Mouse (Mus musculus) cerebral cortex, adult 2 months (tissue): ENCODE results near the gene Rpl5.

Source experiments
- WGBS: fragments of 180-500 bp; shearing (Covaris S2); methylation state at CpG from one replicate; pipeline ENCODE4 v1.1.7; 2018; 5-methylcytosine and 5-hydroxymethylcytosine counted together

Gene Rpl5

GRCm38 (mm10) chr5:107900206-107901013 is at the start of gene Rpl5:
Rpl5 (plus strand) TSS chr5:107900502.
- 3% methylated on average over 66 of the region's 66 CpGs for WGBS

GRCm38 (mm10) chr5:107853807-107854206 is 46.5 kb upstream of the Rpl5 start:
- WGBS: 33% methylated on average over 6 of the region's 6 CpGs

DNA sequence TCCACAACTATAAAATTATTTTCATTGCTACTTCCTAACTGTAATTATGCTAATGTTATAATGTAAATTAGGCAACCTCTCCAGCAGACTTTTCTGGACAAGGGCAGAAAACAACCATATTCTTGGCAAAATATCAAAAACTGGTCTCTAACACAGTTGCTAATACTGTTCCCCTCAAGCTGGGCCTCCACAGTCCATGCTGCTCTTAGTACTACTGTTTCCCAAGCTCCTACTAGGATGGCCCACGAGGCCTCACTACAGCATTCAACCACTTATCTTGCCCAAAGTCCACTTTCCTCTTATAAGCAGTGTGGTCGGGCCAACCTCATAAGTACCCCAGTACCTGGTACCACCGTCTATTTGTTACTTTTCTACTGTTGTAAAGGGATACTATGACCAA is 45.7 kb upstream of the Rpl5 start:
- WGBS: 81% methylated on average over 3 of the region's 3 CpGs

GRCm38 (mm10) chr5:107855546-107855945 is 44.8 kb upstream of the Rpl5 start:
- WGBS: 84% methylated on average over 2 of the region's 2 CpGs

GRCm38 (mm10) chr5:107858963-107859362 is 41.3 kb upstream of the Rpl5 start:
- WGBS: 60% methylated on average over 2 of the region's 2 CpGs

GRCm38 (mm10) chr5:107863971-107864370 is 36.3 kb upstream of the Rpl5 start:
- 83% methylated on average over 3 of the region's 3 CpGs for whole genome bisulfite sequencing

GRCm38 (mm10) chr5:107866127-107867126 is 33.9 kb upstream of the Rpl5 start:
- WGBS: 62% methylated on average over 2 of the region's 2 CpGs

- WGBS: under 1% methylated on average over 76 of the region's 82 CpGs
Observed at GRCm38 (mm10) chr5:107867970-107868904, 32.1 kb upstream of the Rpl5 start.

DNA sequence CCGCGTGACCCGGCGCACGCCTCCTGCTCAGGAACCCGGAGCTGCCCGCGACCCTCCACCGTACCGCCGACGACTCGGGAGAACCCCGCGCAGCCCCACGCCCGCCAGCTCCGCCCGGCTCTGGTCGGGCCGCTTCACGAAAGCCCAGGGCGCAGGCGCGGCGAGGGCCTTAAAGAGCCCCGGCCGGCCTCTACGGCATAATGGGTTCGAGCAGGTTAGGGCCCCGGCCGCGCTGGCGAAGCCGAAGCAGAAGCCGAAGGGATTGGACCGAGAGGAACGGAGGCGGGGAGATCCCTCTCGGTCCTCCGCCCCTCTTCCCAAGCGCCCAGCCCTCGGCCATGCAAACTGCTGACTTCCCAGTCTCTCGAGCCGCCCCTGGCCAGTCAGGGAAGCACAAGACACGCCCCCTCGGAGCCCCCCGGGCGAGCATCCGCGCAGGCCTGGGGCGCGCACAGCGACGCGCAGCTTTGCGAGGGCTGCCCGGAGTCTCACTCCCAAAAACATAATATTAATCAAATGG is 31.3 kb upstream of the Rpl5 start:
- under 1% methylated on average over 58 of the region's 58 CpGs for WGBS

- 60% methylated on average over 2 of the region's 2 CpGs for WGBS
Observed at GRCm38 (mm10) chr5:107869701-107870100, 30.6 kb upstream of the Rpl5 start.

DNA sequence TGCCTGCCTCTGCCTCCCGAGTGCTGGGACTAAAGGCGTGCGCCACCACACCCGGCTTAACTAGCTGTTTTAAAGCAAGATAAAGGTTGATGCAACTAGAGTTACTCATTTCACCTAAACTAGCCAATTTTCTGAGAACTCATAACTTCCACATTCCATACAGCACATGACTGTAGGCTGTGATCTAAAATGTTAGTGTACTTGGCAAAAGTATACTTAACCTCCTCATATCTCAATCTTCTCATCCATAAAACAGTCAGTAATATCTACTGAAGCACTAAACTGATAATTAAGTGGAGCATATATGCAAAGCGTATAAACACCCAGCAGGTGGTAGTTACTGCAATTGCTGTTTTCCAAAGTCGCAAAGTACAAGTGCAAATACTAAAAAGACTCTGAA is 27.0 kb upstream of the Rpl5 start:
- WGBS: 79% methylated on average over 6 of the region's 6 CpGs

GRCm38 (mm10) chr5:107873886-107874302 is 26.4 kb upstream of the Rpl5 start:
- WGBS: 34% methylated on average over 7 of the region's 7 CpGs

DNA sequence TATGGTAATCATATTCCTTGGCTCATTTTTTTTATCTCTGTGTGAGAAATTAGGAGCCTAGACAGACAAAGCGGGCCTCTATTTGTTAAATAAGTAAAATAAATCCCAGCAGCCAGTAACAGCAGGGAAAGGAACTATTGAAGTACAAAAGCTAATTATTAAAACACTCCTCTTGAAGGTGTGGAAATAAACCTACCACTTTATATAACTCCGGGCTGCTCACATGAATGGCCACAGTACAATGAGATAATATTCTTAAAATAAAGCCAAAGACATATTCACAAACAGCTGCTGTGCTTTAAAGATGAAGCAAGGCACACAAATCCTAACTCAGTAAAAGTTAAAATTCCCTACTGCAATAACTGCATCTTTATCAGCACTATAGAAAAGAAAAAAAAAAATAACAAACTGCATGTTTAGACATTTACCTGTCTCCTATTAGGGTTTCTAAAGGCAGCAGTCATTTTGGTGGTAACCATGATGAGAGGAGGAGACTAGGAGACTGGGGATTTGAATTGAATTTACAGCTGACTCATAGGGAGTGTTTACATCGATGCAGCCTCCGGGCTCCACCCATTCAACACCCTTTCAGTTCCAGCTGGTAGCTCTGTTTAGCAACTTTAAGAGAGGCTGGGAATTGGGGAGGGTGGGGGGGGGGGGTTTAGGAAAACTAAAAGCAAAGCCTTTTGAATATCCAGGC is 25.6 kb upstream of the Rpl5 start, which contains the start of gene Evi5:
Gene Evi5 (minus strand): TSS at position 547 of the 700 bp plus-strand sequence.
- 23% methylated on average over 4 of the region's 4 CpGs for whole genome bisulfite sequencing

GRCm38 (mm10) chr5:107877053-107877452 is 23.2 kb upstream of the Rpl5 start:
- WGBS: 85% methylated on average over 1 of the region's 1 CpGs

DNA sequence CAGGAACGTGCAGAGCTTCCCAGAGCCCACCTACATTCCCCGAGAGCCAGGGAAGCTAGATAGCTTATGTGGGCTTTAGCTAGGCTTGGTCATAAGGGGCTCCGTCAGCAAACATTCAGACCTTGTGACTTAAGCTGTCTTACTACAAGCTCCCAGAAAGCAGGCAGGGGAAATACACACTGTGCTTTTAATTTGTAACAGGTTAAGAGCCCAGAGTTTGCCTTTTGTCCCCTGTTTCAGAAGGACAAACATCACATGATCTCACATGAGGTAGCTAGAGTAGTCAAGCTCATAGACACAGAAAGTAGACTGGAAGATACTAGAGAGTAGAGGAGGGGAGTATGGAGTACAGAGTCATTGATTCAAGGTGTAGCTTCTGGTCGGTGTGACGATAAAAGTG is 19.6 kb upstream of the Rpl5 start:
- 80% methylated on average over 5 of the region's 5 CpGs for WGBS

DNA sequence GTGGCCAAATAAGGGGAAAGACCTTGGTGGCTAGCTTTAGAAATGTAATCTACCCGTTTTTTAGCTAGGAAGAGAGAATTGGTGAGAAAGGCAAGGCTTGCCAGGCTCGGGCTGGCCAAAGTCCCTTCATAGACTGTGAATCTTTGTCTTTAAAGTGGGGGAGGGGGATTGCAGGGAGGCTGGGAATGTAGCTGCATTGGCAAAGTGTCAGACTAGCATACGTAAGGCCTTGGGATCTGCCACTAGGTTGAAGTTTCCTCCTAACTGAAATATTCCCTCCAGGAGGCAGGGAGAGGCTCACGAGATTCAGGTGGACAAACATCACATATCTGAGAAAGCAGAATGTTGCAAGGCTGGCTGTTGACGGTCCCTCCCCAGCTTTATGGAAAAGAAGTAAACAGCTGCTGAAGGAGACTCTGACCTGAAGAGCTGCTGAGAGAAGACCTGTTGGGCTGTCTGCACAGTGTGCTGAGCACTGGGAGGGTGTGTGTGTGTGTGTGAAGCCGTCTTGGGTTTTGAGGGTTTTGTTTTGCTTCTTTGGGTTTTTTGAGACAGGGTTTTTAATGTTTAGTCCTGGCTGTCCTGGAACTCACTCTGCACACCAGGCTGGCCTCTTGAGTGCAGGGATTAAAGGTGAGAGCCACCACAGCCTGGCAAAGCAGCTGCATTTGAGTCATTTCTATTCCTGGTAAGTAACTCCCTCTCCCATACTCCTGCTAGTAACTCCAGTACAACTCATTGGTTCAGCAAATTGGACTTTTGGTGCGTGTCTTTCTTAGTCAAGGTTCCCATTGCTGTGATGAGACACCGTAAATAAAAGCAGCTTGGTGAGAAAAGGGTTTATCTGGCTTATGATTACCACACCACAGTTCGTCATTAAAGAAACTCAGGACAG is 10.1 kb upstream of the Rpl5 start:
- WGBS: 66% methylated on average over 9 of the region's 9 CpGs

- WGBS: 50% methylated on average over 1 of the region's 1 CpGs
Observed at GRCm38 (mm10) chr5:107891515-107891914, 8.8 kb upstream of the Rpl5 start.

DNA sequence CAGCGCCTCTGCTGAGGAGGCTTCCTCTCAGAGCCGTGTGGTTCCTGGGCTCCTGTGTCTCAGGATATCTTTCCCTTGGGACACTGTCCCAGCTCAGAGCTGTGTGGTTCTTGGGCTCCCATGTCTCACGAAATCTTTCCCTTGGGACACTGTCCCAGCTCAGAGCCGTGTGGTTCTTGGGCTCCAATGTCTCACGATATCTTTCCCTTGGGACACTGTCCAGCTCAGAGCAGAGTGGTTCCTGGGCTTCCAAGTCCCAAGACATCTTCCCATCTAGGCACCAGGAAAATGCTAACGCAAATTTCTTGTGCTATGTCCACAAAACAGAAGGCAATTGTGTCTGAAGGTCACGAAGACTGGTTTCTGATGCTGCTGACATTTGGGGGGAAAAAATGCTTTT is 5.6 kb upstream of the Rpl5 start:
- WGBS: 80% methylated on average over 7 of the region's 7 CpGs

- WGBS: 35% methylated on average over 1 of the region's 1 CpGs
Observed at GRCm38 (mm10) chr5:107896265-107896664, 4.0 kb upstream of the Rpl5 start.
